Mouse (Mus musculus) cerebellum, adult (tissue): Measurements from ENCODE around the gene Klhl32.
"Not testable (repeated sequence)": the region's sequence is repeated elsewhere in the genome, so short reads cannot be mapped to it uniquely, and the experiment has no call there.

ENCODE experiments used
- ATAC-seq: cut with Nextera tagmentation; 2 replicates; pipeline ENCODE4 v1.9.2; 2017; ENCODE audit warnings: mild to moderate bottlenecking, moderate library complexity, mixed read lengths; ENCODE audit not compliant: insufficient number of reproducible peaks, low FRiP score, low TSS enrichment

Gene Klhl32

DNA sequence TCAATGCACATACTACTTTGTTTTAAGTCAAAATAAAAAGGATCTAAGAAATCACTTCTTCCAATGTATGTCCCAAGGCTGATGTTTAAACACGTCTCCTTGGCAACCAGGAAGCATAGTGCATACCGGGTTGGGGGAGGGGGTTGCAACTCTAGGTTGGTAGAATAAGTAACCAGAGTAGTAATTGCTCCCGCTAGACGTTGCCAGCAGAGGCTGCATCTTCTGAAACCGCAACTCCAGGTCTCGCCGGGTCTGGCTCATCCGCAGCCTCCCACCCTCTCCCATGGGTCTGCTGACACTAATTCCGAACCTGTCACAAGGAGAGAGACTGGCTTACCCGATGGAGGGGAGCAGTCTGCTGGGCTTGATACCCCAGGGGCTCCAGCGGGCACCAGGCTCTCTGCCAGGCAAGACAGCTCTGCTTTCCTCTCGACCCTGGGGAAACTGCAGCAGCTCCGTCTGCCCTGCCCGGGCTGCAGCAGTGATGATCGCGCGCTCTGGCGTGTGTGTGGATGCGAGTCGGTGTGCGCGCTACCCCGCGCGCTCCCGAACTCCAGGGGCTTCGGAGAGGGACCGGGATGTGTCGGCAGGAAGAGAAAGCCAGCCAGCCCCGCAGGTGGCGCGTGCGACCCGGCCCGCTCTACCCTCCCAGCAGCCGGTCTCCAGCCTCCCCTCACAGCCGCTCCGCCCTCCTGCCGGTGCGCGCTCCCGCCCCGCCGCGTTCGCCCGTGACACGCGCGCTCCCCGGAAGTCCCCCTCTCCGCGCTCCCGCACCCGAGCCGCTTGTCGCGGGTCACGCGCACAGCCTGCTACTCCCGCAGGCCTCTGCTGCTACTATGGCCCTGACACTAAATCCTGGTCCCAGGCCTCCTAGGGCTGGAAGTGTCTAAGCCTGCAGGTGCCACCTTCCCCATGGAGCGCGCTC, at the start of gene Klhl32:
Gene Klhl32, minus strand, starts transcription at position 724 of the 925 bp plus-strand sequence.
- ATAC-seq: peak; percentile 86

GRCm38 (mm10) chr4:24899146-24899545, 48.2 kb upstream of the Klhl32 start:
- ATAC-seq: no peak

DNA sequence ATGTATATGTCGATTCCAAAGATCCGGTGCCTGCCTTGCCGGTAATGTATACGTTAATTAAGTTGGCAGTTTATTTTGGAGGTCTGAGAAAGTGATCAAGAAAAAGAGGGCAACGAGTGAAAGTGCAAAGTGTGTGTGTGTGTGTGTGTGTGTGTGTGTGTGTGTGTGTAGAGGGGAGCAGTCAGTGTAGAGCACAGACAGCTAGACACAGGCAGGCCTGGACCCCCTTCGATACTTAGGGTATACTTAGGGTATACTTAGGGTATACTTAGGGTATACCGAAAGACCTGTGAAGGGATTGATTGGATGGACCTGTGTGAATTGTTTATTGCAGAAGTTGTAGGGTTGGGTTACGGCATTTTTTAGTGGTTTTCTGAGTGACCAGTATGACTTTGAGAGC, 47.7 kb upstream of the Klhl32 start:
- no peak for ATAC-seq

DNA sequence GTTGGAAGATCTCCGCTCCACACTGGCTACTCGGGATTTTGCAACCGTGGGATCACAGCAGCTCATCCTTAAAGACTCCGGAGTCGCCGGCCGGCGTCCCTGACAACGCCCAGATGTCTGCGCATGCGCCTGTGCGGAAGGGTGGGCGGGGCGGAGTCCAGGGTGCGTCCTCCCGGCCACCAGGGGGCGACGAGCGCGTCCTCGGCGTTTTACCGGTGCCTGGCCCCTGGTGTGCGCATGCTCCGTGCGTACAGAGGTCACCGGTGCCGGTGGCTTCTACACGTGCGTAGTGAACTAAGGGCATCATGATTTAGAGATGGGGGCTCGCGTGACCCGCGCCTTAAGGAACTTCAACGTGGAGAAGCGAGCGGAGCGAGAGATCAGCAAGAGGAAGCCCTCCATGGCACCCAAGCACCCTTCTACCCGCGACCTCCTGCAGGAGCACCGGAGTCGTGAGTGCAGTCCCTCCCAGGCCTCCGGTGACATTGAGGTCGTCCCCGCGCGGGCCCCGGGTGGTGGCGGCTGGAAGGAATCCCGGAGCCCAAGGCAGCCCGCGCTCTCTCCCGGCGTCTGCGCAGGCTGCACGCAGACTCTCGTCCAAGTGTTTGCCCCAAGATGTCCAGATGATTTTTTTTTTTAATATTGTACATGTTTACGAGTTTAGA, 47.1 kb upstream of the Klhl32 start, which contains the start of gene Ndufaf4:
Gene Ndufaf4, plus strand, starts transcription at position 233 of the 665 bp plus-strand sequence.
- peak; percentile 94 for ATAC-seq

DNA sequence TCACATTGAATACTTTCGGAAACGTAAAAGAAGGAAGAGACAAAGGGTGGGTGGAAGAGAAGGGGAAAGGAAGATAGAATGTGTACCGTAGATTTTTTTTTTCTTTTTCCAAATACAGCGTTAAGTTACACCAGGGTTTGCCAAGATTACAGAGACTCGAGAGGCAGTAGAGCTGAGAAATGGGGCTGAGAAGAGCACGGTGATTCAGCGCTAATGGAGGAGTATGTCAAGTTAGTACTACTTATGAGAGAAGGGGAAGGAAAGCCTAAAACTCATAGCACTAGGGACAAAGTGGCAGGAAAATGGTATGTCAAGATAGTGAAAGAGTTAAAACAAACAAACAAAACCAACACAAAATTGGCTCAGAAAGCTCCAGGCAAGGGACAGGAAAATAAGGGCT, 46.4 kb upstream of the Klhl32 start:
- peak; percentile 22; the same call in 1 of the 2 replicates for ATAC-seq

- 0 out of 2 replicates have a peak, but pooled peaks have one; percentile 26 for ATAC-seq
These were observed 45.9 kb upstream of the Klhl32 start for GRCm38 (mm10) chr4:24896829-24897228.

DNA sequence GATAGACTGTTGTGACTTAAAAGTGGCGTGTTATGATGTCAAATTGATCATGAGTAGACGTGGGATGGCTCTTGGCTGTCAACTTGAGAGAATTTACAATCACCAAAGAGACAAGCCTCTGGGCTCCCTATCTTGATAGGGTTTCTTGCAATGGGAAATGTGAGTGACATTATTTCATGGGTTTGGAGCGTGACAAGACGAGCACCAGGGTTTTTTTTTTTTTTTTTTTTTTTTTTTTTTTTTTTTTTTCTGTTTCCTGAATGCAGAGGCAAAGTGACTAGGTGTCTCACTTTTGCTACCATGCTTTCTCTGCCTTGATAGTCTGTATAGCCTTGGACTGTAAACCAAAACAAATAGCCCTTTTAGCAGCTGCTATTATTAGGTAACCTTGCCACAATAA, 43.7 kb upstream of the Klhl32 start:
- ATAC-seq: no peak

DNA sequence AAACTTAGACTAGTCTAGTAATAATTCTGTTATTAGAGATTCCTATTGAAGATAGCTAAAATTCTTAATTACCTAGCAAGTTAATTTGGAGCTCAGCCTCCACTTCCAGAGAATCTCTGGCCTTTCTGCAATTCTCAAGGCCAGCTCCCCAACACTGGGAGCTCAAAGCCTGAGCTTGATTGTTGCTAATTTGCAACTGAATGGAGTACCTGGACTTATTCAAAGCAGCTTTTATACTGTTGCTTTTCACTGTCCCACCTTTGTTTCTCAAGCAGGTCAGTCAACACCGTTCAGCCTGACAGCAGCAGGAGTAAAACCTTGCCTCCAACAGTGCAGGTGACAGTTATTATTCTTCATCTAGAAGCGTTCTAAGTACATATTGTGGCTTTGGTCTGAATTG, 41.4 kb upstream of the Klhl32 start:
- ATAC-seq: not testable (repeated sequence)

GRCm38 (mm10) chr4:24889386-24889785, 38.5 kb upstream of the Klhl32 start:
- not testable (repeated sequence) for ATAC-seq

DNA sequence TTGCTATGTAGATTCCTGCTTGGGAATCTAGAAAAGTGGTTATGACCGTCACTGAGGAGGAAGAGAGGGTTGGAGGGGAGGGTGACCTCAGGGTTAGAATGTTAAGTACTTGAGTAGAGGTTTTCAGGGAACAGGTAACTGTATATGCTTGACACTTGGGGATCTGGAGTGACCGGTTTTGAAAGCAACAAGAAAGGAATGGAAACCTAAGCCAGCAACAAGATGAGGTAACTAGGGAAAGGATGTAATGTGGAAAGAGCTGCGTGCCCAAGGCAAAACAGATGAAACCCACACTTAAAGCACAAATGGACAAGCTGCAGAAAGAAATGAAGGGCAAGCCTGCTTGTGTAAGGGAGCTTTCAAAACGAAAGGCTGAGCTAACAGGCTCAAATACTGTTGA, 18.3 kb upstream of the Klhl32 start:
- ATAC-seq: no peak

DNA sequence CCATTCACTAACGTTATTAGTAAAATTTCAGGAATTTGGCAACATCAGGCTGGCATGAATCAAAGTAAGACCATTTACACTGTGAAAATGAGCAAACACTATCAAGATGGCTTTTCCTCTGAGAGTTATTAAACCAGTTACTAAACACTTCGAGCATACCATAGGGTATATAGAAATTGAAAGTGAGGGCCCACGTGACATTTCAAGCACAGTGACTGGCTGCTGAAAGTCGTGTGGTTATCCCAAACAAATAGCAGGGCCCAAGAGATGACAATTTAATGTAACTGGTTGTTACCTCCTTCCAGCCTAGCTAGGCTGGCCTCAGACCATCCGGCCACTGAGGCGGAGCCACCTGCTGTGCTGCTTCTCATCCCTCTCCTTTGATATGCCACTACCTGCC, 14.8 kb upstream of the Klhl32 start:
- no peak for ATAC-seq

GRCm38 (mm10) chr4:24847406-24847805, 3.5 kb downstream of the Klhl32 start:
- no peak for ATAC-seq

GRCm38 (mm10) chr4:24845546-24845945, 5.4 kb downstream of the Klhl32 start:
- ATAC-seq: no peak

- no peak for ATAC-seq
These were observed 12.4 kb downstream of the Klhl32 start for GRCm38 (mm10) chr4:24838567-24838966.

DNA sequence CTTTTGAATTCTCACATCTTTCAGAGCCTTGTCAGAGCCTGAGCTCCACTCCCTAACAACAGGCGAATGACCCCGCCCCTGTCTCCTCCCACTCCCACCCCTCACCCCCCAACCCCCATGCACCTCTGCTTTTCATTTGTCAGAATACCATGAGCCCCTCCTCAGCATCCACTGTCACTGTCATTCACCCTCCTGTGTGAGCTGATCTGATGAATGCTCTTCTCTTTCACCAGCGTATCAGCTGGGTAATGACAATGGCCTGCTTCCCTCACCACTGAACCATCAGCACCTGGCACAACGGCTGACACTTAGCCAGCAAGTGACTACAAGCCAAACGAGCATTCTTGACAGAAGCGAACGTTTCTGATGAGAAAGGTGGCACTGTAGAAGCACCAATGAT, 15.4 kb downstream of the Klhl32 start:
- ATAC-seq: peak; percentile 54

DNA sequence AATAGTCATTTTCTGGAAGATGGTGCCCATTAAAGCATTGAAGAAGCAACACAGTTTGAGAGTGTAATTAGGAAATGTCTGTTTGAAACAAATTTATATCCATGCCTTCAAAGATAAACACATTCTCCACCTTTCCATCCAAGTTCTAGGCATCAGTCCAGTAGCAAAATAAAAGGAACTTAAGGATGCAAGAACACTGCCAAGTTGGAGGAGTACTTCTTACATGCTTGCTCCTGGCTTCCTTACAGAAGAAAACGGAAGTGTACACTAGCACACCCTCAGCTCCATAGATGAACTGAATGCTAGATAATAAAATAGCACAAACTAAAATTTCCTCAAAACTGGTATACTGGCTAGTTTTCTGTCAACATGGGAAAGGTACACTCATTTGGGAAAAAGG, 42.6 kb downstream of the Klhl32 start:
- no peak for ATAC-seq

DNA sequence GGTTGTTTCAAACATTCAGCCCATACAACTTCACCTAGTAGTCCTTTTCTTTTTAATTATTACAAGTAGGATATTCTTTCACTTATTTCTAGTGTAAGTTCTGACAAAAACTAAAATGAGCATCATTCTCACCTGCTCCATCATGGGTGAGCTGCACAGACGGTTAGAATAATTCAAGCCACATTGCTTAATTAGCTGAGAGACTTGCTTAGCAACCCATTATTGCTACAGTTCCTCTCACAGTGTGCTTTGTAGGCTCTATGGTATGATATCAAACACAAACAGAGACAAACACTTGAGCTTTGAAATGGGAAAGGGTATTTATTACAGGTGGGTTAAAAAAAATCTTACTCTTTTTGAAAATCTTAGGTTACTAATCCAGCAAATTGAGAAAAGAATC, 49.0 kb downstream of the Klhl32 start:
- ATAC-seq: no peak

DNA sequence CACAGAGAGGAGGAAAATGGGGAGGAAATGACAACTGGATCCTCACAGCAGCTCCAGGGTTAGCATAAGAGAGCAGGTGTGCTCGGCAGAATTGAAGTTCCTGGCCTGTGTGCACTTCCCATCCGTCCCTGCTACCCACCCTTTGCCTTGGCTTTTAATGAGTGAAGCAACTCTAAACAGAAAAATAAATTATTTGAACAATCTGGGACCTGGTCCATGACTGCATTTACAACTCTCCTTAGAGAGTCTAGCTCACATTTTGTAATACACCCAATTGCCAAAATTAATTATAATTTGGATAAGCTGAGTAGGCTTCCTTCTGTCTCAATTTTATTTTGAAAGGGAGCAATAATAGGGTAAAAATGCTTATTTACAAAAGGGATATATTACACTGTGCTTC, 49.6 kb downstream of the Klhl32 start:
- ATAC-seq: no peak

DNA sequence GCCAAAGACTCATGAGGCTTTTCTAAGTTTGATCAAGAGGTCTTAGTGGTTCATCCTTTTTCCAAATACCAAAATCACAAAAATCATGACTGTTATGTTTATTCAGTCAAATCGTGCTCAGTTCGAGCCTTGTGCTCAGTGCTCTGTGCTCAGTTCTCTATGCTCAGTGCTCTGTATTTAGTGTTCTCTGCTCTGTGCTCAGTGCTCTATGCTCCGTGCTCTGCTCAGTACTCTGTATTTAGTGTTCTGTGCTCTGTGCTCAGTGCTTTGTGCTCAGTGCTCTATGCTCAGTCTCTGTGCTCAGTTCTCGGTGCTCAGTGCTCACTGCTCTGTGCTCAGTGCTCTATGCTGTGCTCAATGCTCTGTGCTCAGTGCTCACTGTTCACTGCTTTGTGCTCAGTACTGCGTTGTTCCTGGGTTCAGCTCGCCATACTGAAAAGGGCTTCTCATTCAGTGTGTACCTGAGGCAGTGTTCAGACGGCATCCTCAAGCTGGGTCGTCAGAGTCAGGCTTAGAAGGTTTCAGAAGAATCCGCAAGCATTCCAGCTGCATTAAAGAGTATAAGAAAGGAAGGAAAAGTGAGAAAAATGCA, 50.5 kb downstream of the Klhl32 start:
- ATAC-seq: no peak

DNA sequence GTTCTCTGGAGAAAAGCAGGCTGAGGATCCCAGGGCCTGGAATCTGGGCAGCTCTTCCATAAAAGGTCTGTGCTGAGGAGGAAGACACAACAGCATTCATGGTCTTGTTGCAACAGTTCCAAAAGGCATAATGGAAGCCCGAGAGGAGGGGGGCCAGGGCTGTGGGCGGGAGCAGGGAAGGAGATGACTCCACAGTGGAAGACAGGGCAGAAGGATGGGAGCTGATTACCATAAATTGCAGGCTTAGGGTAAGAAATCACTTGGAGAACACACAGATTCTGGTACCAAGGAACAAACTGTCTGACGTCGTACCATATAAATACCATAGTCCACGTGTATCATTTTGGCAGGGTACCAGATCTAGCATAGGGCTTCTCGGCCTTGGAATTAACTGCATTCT, 51.9 kb downstream of the Klhl32 start:
- ATAC-seq: no peak

- no peak for ATAC-seq
These were observed 53.1 kb downstream of the Klhl32 start for GRCm38 (mm10) chr4:24797868-24798267.
